Mouse (Mus musculus) hindbrain, embryonic 10.5 days (tissue): ENCODE data around the gene Bcl7b. TPM values are rescaled to one million over a fixed set of nuclear protein-coding genes. Genes with fewer than 3 reads are reported as not detected.
A peak's percentile ranks its signal among the peaks of the same experiment; 100 is the strongest.
"Not testable (repeated sequence)": the region's sequence is repeated elsewhere in the genome, so short reads cannot be mapped to it uniquely, and the experiment has no call there.

Experiments used
- DNase-seq: peaks from one replicate; pipeline ENCODE4 v3.0.0-alpha.2; 2017; ENCODE audit warnings: low spot score
- H3K27ac ChIP-seq: fragments of 300-500 bp; sonication (generic); 2 replicates; pipeline ENCODE4 v1.5.1; 2016; ENCODE audit warnings: mild to moderate bottlenecking, moderate library complexity
- H3K27me3 ChIP-seq: fragments of 300-500 bp; sonication (generic); 2 replicates; pipeline ENCODE4 v1.6.1; 2016; ENCODE audit warnings: mild to moderate bottlenecking; ENCODE audit not compliant: poor library complexity, insufficient read depth, severe bottlenecking
- H3K36me3 ChIP-seq: fragments of 300-500 bp; sonication (generic); 2 replicates; pipeline ENCODE4 v1.6.1; 2016; ENCODE audit warnings: mild to moderate bottlenecking, moderate library complexity
- H3K4me1 ChIP-seq: fragments of 300-500 bp; sonication (generic); replicated peaks from 2 replicates; pipeline ENCODE4 v1.6.1; 2016; ENCODE audit warnings: mild to moderate bottlenecking
- H3K4me3 ChIP-seq: fragments of 300-500 bp; sonication (generic); 2 replicates; pipeline ENCODE4 v1.5.1; 2016; ENCODE audit warnings: mild to moderate bottlenecking, moderate library complexity
- H3K9me3 ChIP-seq: fragments of 300-500 bp; sonication (generic); 2 replicates; pipeline ENCODE4 v1.6.1; 2016; ENCODE audit warnings: mild to moderate bottlenecking, moderate library complexity
- WGBS: fragments of 180-500 bp; shearing (Covaris S2); methylation state at CpG from one replicate; pipeline ENCODE4 v1.1.7; 2016; 5-methylcytosine and 5-hydroxymethylcytosine counted together
- polyA plus RNA-seq: library from polyadenylated mRNA; unstranded; fragments of >200 nt; fragmentation: Nextera tagmentation; extraction: Ambion mirVana; gene quantifications from 2 replicates; pipeline ENCODE4 v1.2.1, GENCODE M21; 2016

Bcl7b gene
- polyA plus RNA-seq, 1 experiment from 2014 or later = 45.7 TPM

GRCm38 (mm10) chr5:135189281-135190022 lies 21.4 kb downstream of the Bcl7b start:
- H3K4me3 ChIP-seq = peak overlapping the region; percentile 98
- H3K4me1 ChIP-seq = peaks cover 35% of the 10 kb centered on the region
- no peaks in the 10 kb centered on the region for H3K27me3 ChIP-seq
- no peak overlapping the region for H3K27ac ChIP-seq
- H3K9me3 ChIP-seq = peaks cover 2% of the 10 kb centered on the region; the same call in 1 of the 2 replicates
- DNase-seq = no peak
- peaks cover 60% of the 10 kb centered on the region for H3K36me3 ChIP-seq
- 71% methylated on average over 2 of the region's 2 CpGs for WGBS

- no peaks in the 10 kb centered on the region for H3K27me3 ChIP-seq
- no peak overlapping the region for H3K27ac ChIP-seq
- H3K36me3 ChIP-seq = peaks cover 76% of the 10 kb centered on the region
- 0 out of 2 replicates have a peak overlapping the region, but pooled peaks have one; percentile 6 for H3K4me3 ChIP-seq
- 48% methylated on average over 2 of the region's 2 CpGs for WGBS
- H3K4me1 ChIP-seq = peaks cover 35% of the 10 kb centered on the region
- H3K9me3 ChIP-seq = no peaks in the 10 kb centered on the region
- DNase-seq = peak; percentile 66
These were observed 23.5 kb downstream of the Bcl7b start for GRCm38 (mm10) chr5:135191620-135192019.

GRCm38 (mm10) chr5:135192431-135192830 lies 24.3 kb downstream of the Bcl7b start:
- H3K27me3 ChIP-seq = no peaks in the 10 kb centered on the region
- no peak overlapping the region for H3K4me3 ChIP-seq
- H3K27ac ChIP-seq = no peak overlapping the region
- peaks cover 85% of the 10 kb centered on the region for H3K36me3 ChIP-seq
- DNase-seq = no peak
- H3K9me3 ChIP-seq = no peaks in the 10 kb centered on the region
- H3K4me1 ChIP-seq = peaks cover 35% of the 10 kb centered on the region
- WGBS = 91% methylated on average over 1 of the region's 1 CpGs

GRCm38 (mm10) chr5:135196367-135196766 lies 28.3 kb downstream of the Bcl7b start:
- DNase-seq = no peak
- Histone ChIP-seq H3K4me1 (peaks cover 14% of the 10 kb centered on the region), H3K36me3 (peaks cover 100% of the 10 kb centered on the region), H3K9me3 (no peaks in the 10 kb centered on the region), H3K27ac (no peak overlapping the region), H3K4me3 (no peak overlapping the region), H3K27me3 (no peaks in the 10 kb centered on the region)
- 90% methylated on average over 6 of the region's 6 CpGs for WGBS

- no peaks in the 10 kb centered on the region for H3K27me3 ChIP-seq
- peaks cover 95% of the 10 kb centered on the region for H3K36me3 ChIP-seq
These were observed 34.7 kb downstream of the Bcl7b start for GRCm38 (mm10) chr5:135202763-135203162.

GRCm38 (mm10) chr5:135208197-135208596 lies 40.1 kb downstream of the Bcl7b start:
- Histone ChIP-seq H3K4me1 (no peaks in the 10 kb centered on the region), H3K36me3 (peaks cover 99% of the 10 kb centered on the region), H3K9me3 (no peaks in the 10 kb centered on the region), H3K4me3 (no peak overlapping the region), H3K27me3 (no peaks in the 10 kb centered on the region), H3K27ac (no peak overlapping the region)
- DNase-seq = no peak
- 96% methylated on average over 1 of the region's 1 CpGs for WGBS

More at GRCm38 (mm10) chr5:135202763-135203162, 34.7 kb downstream of the Bcl7b start:
- no peak overlapping the region for H3K27ac ChIP-seq
- H3K4me3 ChIP-seq = no peak overlapping the region
- no peak for DNase-seq
- no peaks in the 10 kb centered on the region for H3K9me3 ChIP-seq
- WGBS = 82% methylated on average over 3 of the region's 3 CpGs
- no peaks in the 10 kb centered on the region for H3K4me1 ChIP-seq

GRCm38 (mm10) chr5:135216871-135217270 lies 48.8 kb downstream of the Bcl7b start:
- no peak overlapping the region for H3K4me3 ChIP-seq
- H3K27me3 ChIP-seq = no peaks in the 10 kb centered on the region
- no peak overlapping the region for H3K27ac ChIP-seq
- DNase-seq = no peak
- H3K36me3 ChIP-seq = peaks cover 100% of the 10 kb centered on the region
- H3K4me1 ChIP-seq = no peaks in the 10 kb centered on the region
- 95% methylated on average over 6 of the region's 6 CpGs for WGBS
- no peaks in the 10 kb centered on the region for H3K9me3 ChIP-seq

GRCm38 (mm10) chr5:135220941-135221340 lies 52.9 kb downstream of the Bcl7b start:
- H3K27ac ChIP-seq = no peak overlapping the region
- H3K36me3 ChIP-seq = peaks cover 100% of the 10 kb centered on the region
- H3K9me3 ChIP-seq = no peaks in the 10 kb centered on the region
- H3K27me3 ChIP-seq = no peaks in the 10 kb centered on the region
- H3K4me3 ChIP-seq = no peak overlapping the region
- no peaks in the 10 kb centered on the region for H3K4me1 ChIP-seq
- DNase-seq = no peak

GRCm38 (mm10) chr5:135222066-135222465 lies 54.0 kb downstream of the Bcl7b start:
- 96% methylated on average over 7 of the region's 7 CpGs for WGBS
- DNase-seq = no peak
- Histone ChIP-seq H3K4me1 (no peaks in the 10 kb centered on the region), H3K4me3 (no peak overlapping the region), H3K9me3 (no peaks in the 10 kb centered on the region), H3K27me3 (no peaks in the 10 kb centered on the region), H3K36me3 (peaks cover 100% of the 10 kb centered on the region), H3K27ac (no peak overlapping the region)

GRCm38 (mm10) chr5:135224169-135224568 lies 56.1 kb downstream of the Bcl7b start:
- Histone ChIP-seq H3K27me3 (no peaks in the 10 kb centered on the region), H3K9me3 (no peaks in the 10 kb centered on the region), H3K4me1 (no peaks in the 10 kb centered on the region), H3K27ac (no peak overlapping the region), H3K4me3 (no peak overlapping the region), H3K36me3 (peaks cover 100% of the 10 kb centered on the region)
- DNase-seq = no peak
- 96% methylated on average over 3 of the region's 3 CpGs for WGBS

- peaks cover 100% of the 10 kb centered on the region for H3K36me3 ChIP-seq
- H3K27ac ChIP-seq, H3K4me1 ChIP-seq, DNase-seq, H3K27me3 ChIP-seq, H3K4me3 ChIP-seq, H3K9me3 ChIP-seq: not testable (repeated sequence)
- 94% methylated on average over 4 of the region's 4 CpGs for WGBS
These were observed 57.8 kb downstream of the Bcl7b start for GRCm38 (mm10) chr5:135225879-135226278.

- peaks cover 100% of the 10 kb centered on the region for H3K36me3 ChIP-seq
- no peaks in the 10 kb centered on the region for H3K4me1 ChIP-seq
- H3K4me3 ChIP-seq = no peak overlapping the region
- H3K27me3 ChIP-seq = no peaks in the 10 kb centered on the region
- 90% methylated on average over 4 of the region's 4 CpGs for WGBS
- DNase-seq = no peak
- no peak overlapping the region for H3K27ac ChIP-seq
- H3K9me3 ChIP-seq = no peaks in the 10 kb centered on the region
These were observed 62.1 kb downstream of the Bcl7b start for GRCm38 (mm10) chr5:135230186-135230585.
